Mouse (Mus musculus) MEL (cell line): ENCODE measurements around the gene Rinl. TPM values are rescaled to one million over a fixed set of nuclear protein-coding genes. Genes with fewer than 3 reads are reported as not detected.

Source experiments
- DNase-seq: peaks from one replicate; pipeline ENCODE4 v3.0.0; 2011; ENCODE audit warnings: low read depth, low spot score
- H3K27ac ChIP-seq: 2 replicates; pipeline ENCODE4 v1.5.1; 2012; ENCODE audit warnings: low read depth, mild to moderate bottlenecking, control low read depth, low read length, moderate library complexity; ENCODE audit not compliant: control insufficient read depth
- H3K27me3 ChIP-seq, 2 experiments: fragments of 150-350 bp in 1 of 2; sonication (generic) in 1 of 2; 2 replicates each; pipeline ENCODE4 v1.6.1; 2012; ENCODE audit warnings: low read length in 2 of 2, mild to moderate bottlenecking in 2 of 2, improper control_type of control experiment in 1 of 2, moderate library complexity in 1 of 2; ENCODE audit not compliant: insufficient read depth in 2 of 2, control insufficient read depth in 1 of 2
- H3K36me3 ChIP-seq, 2 experiments: 2 replicates each; pipeline ENCODE4 v1.6.1; 2012 to 2014; ENCODE audit warnings: low read length in 2 of 2, improper control_type of control experiment in 1 of 2, inconsistent platforms in 1 of 2, mild to moderate bottlenecking in 1 of 2; ENCODE audit not compliant: insufficient read depth in 2 of 2, control insufficient read depth in 1 of 2
- H3K4me1 ChIP-seq, 2 experiments: fragments of 150-350 bp in 1 of 2; sonication (generic) in 1 of 2; 2 replicates each; pipeline ENCODE4 v1.6.1; 2012; ENCODE audit warnings: low read length in 2 of 2, improper control_type of control experiment in 1 of 2, mild to moderate bottlenecking in 1 of 2; ENCODE audit not compliant: insufficient read depth in 2 of 2, control insufficient read depth in 1 of 2
- H3K4me3 ChIP-seq, 2 experiments: fragments of 150-350 bp in 1 of 2; sonication (generic) in 1 of 2; 2 replicates each; pipeline ENCODE4 v1.5.1; 2012; ENCODE audit warnings: low read depth in 2 of 2, low read length in 2 of 2, mild to moderate bottlenecking in 2 of 2, moderate library complexity in 2 of 2, control low read depth in 1 of 2, improper control_type of control experiment in 1 of 2; ENCODE audit not compliant: control insufficient read depth in 1 of 2, insufficient read depth in 1 of 2
- H3K79me2 ChIP-seq: 2 replicates; pipeline ENCODE4 v1.6.1; 2012; ENCODE audit warnings: mild to moderate bottlenecking, low read length, moderate library complexity; ENCODE audit not compliant: control insufficient read depth, poor library complexity, insufficient read depth
- H3K9ac ChIP-seq: 2 replicates; pipeline ENCODE4 v1.6.1; 2012; ENCODE audit warnings: low read depth, mild to moderate bottlenecking, control low read depth, low read length, moderate library complexity; ENCODE audit not compliant: control insufficient read depth, poor library complexity, severe bottlenecking
- H3K9me3 ChIP-seq: fragments of 150-350 bp; sonication (generic); replicated peaks from 2 replicates; pipeline ENCODE4 v1.6.1; 2012; ENCODE audit warnings: mild to moderate bottlenecking, low read length, improper control_type of control experiment, moderate library complexity; ENCODE audit not compliant: insufficient read depth
- BHLHE40 ChIP-seq: IDR thresholded peaks from 2 replicates; pipeline ENCODE4 v1.6.1; 2012; ENCODE audit warnings: low read depth, mild to moderate bottlenecking, inconsistent platforms, low read length, improper control_type of control experiment, borderline replicate concordance
- CHD2 ChIP-seq: IDR thresholded peaks from 2 replicates; pipeline ENCODE4 v1.6.1; 2011; ENCODE audit warnings: low read length, improper control_type of control experiment
- E2F4 ChIP-seq: IDR thresholded peaks from 2 replicates; pipeline ENCODE4 v1.6.1; 2011; ENCODE audit warnings: low read depth, low read length, improper control_type of control experiment, borderline replicate concordance
- ELF1 ChIP-seq: IDR thresholded peaks from 2 replicates; pipeline ENCODE4 v1.6.1; 2014; ENCODE audit warnings: low read depth, mild to moderate bottlenecking, inconsistent platforms, low read length, improper control_type of control experiment, moderate library complexity
- GATA1 ChIP-seq: IDR thresholded peaks from 2 replicates; pipeline ENCODE4 v1.6.1; 2011; ENCODE audit warnings: low read depth, low read length, improper control_type of control experiment
- HCFC1 ChIP-seq: IDR thresholded peaks from 2 replicates; pipeline ENCODE4 v1.6.1; 2012; ENCODE audit warnings: low read depth, mild to moderate bottlenecking, inconsistent platforms, low read length, improper control_type of control experiment, moderate library complexity
- JUND ChIP-seq: IDR thresholded peaks from 2 replicates; pipeline ENCODE4 v1.6.1; 2011; ENCODE audit warnings: low read depth, mild to moderate bottlenecking, improper control_type of control experiment, low read length
- KAT2A ChIP-seq: conservative IDR thresholded peaks from 2 replicates; pipeline ENCODE4 v1.6.1; 2012; ENCODE audit warnings: low read depth, low read length, improper control_type of control experiment, inconsistent platforms
- MAFK ChIP-seq: IDR thresholded peaks from 2 replicates; pipeline ENCODE4 v1.6.1; 2011; ENCODE audit warnings: low read depth, mild to moderate bottlenecking, low read length, improper control_type of control experiment, borderline replicate concordance
- MAX ChIP-seq: IDR thresholded peaks from 2 replicates; pipeline ENCODE4 v1.6.1; 2011; ENCODE audit warnings: low read length, improper control_type of control experiment
- MAZ ChIP-seq: IDR thresholded peaks from 2 replicates; pipeline ENCODE4 v1.6.1; 2012; ENCODE audit warnings: low read depth, mild to moderate bottlenecking, inconsistent platforms, low read length, improper control_type of control experiment
- MEF2A ChIP-seq: IDR thresholded peaks from 2 replicates; pipeline ENCODE4 v1.6.1; 2014; ENCODE audit warnings: low read depth, mild to moderate bottlenecking, inconsistent platforms, low read length, improper control_type of control experiment; ENCODE audit not compliant: poor library complexity, insufficient replicate concordance, severe bottlenecking; ENCODE audit errors: extremely low read depth
- MYB ChIP-seq: IDR thresholded peaks from 2 replicates; pipeline ENCODE4 v1.6.1; 2011; ENCODE audit warnings: mild to moderate bottlenecking, low read depth, low read length, improper control_type of control experiment
- NELFE ChIP-seq: IDR thresholded peaks from 2 replicates; pipeline ENCODE4 v1.6.1; 2011; ENCODE audit warnings: low read depth, low read length, improper control_type of control experiment
- POLR2AphosphoS2 ChIP-seq: IDR thresholded peaks from 2 replicates; pipeline ENCODE4 v1.6.1; 2011; ENCODE audit warnings: low read length, improper control_type of control experiment
- RAD21 ChIP-seq: IDR thresholded peaks from 2 replicates; pipeline ENCODE4 v1.6.1; 2011; ENCODE audit warnings: mild to moderate bottlenecking, low read depth, low read length, improper control_type of control experiment
- SMC3 ChIP-seq: IDR thresholded peaks from 2 replicates; pipeline ENCODE4 v1.6.1; 2011; ENCODE audit warnings: low read depth, low read length, improper control_type of control experiment
- TBP ChIP-seq: IDR thresholded peaks from 2 replicates; pipeline ENCODE4 v1.8.0; 2011; ENCODE audit warnings: low read depth, low read length, improper control_type of control experiment
- TCF12 ChIP-seq: IDR thresholded peaks from 2 replicates; pipeline ENCODE4 v1.6.1; 2014; ENCODE audit warnings: low read depth, mild to moderate bottlenecking, inconsistent platforms, low read length, improper control_type of control experiment, moderate library complexity
- UBTF ChIP-seq: IDR thresholded peaks from 2 replicates; pipeline ENCODE4 v1.6.1; 2012; ENCODE audit warnings: low read depth, mild to moderate bottlenecking, inconsistent platforms, low read length, improper control_type of control experiment, moderate library complexity, borderline replicate concordance; ENCODE audit not compliant: insufficient read depth
- USF1 ChIP-seq: IDR thresholded peaks from 2 replicates; pipeline ENCODE4 v1.6.1; 2014; ENCODE audit warnings: low read depth, mild to moderate bottlenecking, inconsistent platforms, low read length, improper control_type of control experiment, moderate library complexity
- ZC3H11A ChIP-seq: IDR thresholded peaks from 2 replicates; pipeline ENCODE4 v1.6.1; 2012; ENCODE audit warnings: low read depth, mild to moderate bottlenecking, inconsistent platforms, low read length, improper control_type of control experiment
- ZKSCAN1 ChIP-seq: IDR thresholded peaks from 2 replicates; pipeline ENCODE4 v1.6.1; 2012; ENCODE audit warnings: low read depth, mild to moderate bottlenecking, inconsistent platforms, low read length, improper control_type of control experiment, moderate library complexity
- polyA plus RNA-seq, 2 experiments: library from polyadenylated mRNA; stranded (reverse) in 1 of 2; unstranded in 1 of 2; fragments of >175 nt in 1 of 2; fragments of >200 nt in 1 of 2; gene quantifications; 2 replicates each; pipeline versions ENCODE4 v1.2.1 to v1.2.4; 2012; ENCODE audit warnings: low replicate concordance in 2 of 2, low read depth in 1 of 2; ENCODE audit not compliant: insufficient read length in 2 of 2, insufficient read depth in 1 of 2, missing spikeins in 1 of 2
- total RNA-seq: library from RNA; depleted of rRNA; stranded (reverse); fragments of 300-350 nt; gene quantifications from 2 replicates; pipeline ENCODE4 v1.2.3, GENCODE M21; 2012

Rinl gene
- total and polyA plus RNA-seq, 3 experiments, result 39.9 to 63.9 TPM; not detected in 1

GRCm38 (mm10) chr7:28781261-28781663 lies 7.5 kb upstream of the Rinl start:
- TF ChIP-seq KAT2A, result no peak
- TF ChIP-seq ELF1, result no peak
- TF ChIP-seq POLR2AphosphoS2, result no peak
- no peak for TF ChIP-seq GATA1
- TF ChIP-seq HCFC1, result no peak
- TF ChIP-seq CHD2, result no peak
- no peak for TF ChIP-seq NELFE
- no peak for TF ChIP-seq MAX
- no peak for TF ChIP-seq MYB
- Histone ChIP-seq H3K27ac (no peak overlapping the region), H3K9ac (no peak overlapping the region), H3K4me3 (no peak overlapping the region), H3K79me2 (no peaks in the 10 kb centered on the region), H3K9me3 (no peaks in the 10 kb centered on the region), H3K27me3 (no peaks in the 10 kb centered on the region), H3K36me3 (peaks cover 0 to 2% of the 10 kb centered on the region in 2 experiments; a peak in 2 of 4 replicates), H3K4me1 (peaks cover 0 to 4% of the 10 kb centered on the region in 2 experiments; a peak in 2 of 4 replicates)
- no peak for DNase-seq

- TF ChIP-seq MAFK (no peak), ZKSCAN1 (no peak), JUND (no peak)
- H3K27me3 ChIP-seq, result no peaks in the 10 kb centered on the region
- no peaks in the 10 kb centered on the region for H3K79me2 ChIP-seq
- no peaks in the 10 kb centered on the region for H3K9me3 ChIP-seq
- H3K4me1 ChIP-seq, result peaks cover 0 to 3% of the 10 kb centered on the region in 2 experiments; a peak in 2 of 4 replicates
- peaks cover 0 to 1% of the 10 kb centered on the region in 2 experiments; a peak in 1 of 4 replicates for H3K36me3 ChIP-seq
- H3K4me3 ChIP-seq, result no peak overlapping the region
- no peak overlapping the region for H3K9ac ChIP-seq
- no peak for DNase-seq
- H3K27ac ChIP-seq, result no peak overlapping the region
Measured at GRCm38 (mm10) chr7:28785161-28785560, 3.6 kb upstream of the Rinl start.

- Histone ChIP-seq H3K79me2 (no peaks in the 10 kb centered on the region), H3K27me3 (no peaks in the 10 kb centered on the region), H3K4me3 (no peak overlapping the region), H3K4me1 (no peaks in the 10 kb centered on the region), H3K9ac (no peak overlapping the region), H3K36me3 (no peaks in the 10 kb centered on the region), H3K9me3 (no peaks in the 10 kb centered on the region), H3K27ac (no peak overlapping the region)
- no peak for TF ChIP-seq USF1
- TF ChIP-seq BHLHE40, result no peak
- TF ChIP-seq E2F4, result no peak
- TF ChIP-seq NELFE, result no peak
- no peak for TF ChIP-seq TBP
- TF ChIP-seq MAZ, result no peak
- no peak for TF ChIP-seq SMC3
- TF ChIP-seq TCF12, result no peak
- no peak for TF ChIP-seq ZC3H11A
- no peak for TF ChIP-seq UBTF
- no peak for TF ChIP-seq RAD21
- no peak for TF ChIP-seq MEF2A
- TF ChIP-seq MAX, result no peak
- DNase-seq, result no peak
Measured at GRCm38 (mm10) chr7:28787884-28788283, 885 bp upstream of the Rinl start.
